Mouse (Mus musculus) R1 (cell line): ENCODE measurements around the gene Pcsk1n.

Source experiments
- DNase-seq: peaks from one replicate; pipeline ENCODE4 v3.0.0-alpha.2; 2018; ENCODE audit warnings: low read depth, low spot score

Pcsk1n gene

GRCm38 (mm10) chrX:7947108-7947899 is 27.7 kb downstream of the Pcsk1n start, which contains the start of gene Hdac6:
TSS of gene Hdac6 (minus strand) at chrX:7947889.
- DNase-seq = no peak

DNA sequence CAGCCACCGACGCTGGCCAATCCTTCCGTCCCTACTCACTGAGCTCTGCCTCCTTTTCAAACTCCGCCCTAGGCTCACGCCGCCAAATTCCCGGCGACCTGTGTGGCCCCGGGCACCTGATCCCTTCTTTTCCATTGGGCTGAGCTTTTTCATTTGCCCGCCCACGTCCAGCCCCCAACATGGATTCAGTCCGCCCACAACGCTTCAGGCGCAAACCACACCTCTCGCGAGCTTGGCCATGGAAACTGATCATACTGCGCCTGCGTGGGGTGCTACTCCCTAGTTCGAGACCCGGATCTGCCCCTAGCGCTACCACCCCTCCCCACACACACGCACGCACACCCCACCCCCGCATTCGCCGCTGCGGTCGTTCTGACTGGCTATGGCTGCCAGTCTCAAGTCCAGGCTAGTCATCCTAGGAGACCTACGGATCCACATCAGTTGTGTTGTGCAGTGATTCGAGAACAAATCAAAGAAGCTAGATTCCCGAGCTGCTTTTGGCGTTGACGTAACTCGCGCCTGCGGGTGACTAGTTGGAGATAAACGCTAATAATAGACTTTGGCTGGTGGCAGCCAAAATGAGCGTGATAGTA is 28.4 kb downstream of the Pcsk1n start:
- DNase-seq = peak; percentile 98

GRCm38 (mm10) chrX:7950091-7950490 is 30.5 kb downstream of the Pcsk1n start:
- no peak for DNase-seq

DNA sequence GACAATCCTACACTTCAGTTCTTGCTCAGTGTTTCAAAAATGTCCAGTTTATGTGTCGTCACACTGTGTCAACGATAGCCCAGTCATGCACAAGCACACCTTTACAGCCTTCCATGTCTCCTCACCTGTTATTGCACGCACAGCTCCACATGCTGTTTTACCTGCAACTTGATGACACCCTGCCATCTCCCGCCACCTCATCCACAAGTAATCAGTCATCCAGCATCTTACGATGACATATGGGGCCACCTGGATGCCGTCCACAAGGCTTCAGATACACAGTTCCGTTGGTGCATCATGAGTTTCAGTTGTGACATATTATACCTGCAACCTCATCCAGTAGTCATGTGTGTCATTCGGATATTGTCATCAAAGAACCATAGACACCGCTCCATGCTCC is 39.2 kb downstream of the Pcsk1n start:
- DNase-seq = no peak

- DNase-seq = no peak
These were observed 44.4 kb downstream of the Pcsk1n start for GRCm38 (mm10) chrX:7963829-7964626.

DNA sequence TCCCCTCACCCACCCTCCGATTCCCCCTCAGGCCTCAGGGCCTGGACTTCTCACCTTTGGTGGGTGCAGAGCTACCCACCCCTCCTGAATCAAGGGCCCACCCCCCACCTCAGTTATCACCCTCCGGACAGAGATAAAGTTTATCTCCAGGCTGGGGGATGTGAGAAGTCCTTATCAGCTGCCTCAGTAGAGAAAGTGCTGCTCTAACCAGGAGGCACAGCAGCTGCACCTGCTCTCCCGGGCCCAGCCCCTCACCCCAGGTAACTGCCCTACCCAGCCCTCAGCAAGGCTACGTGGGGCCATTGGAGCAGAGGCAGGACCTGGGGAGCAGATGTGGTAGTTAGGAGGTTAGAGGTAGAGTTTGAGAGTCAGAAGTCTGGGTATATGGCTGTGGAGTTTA is 46.5 kb downstream of the Pcsk1n start:
- DNase-seq = no peak

DNA sequence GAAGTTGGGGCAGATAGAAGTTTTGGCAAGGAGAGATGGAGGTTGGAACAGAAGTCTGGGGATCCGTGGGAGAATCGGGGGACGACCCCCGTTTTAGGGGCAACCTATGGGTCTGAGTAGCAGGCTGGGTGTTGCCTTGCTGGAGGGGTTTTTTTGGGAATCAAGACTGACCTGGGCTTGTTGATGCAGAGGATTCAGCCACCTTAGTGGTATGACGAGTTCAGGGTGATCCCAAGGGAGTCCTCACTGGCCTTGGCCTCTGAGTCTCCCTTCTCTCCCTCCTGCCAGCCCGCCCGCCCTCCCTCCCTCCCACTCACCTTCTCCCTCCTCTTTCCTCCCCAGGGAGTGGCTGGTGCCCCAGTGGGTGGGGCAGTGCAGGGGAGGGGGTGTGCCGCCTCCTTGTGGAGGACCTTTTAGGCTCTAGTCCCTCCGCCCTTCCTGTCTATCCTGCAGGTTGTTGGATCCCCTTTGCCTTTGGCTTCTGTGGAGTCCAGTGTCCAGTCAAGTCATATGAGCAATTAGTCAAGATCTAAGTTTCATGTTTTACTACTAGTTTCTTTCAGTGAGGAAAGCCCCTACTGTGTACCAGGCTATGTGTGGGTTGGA is 48.1 kb downstream of the Pcsk1n start:
- DNase-seq = no peak

GRCm38 (mm10) chrX:7968226-7968625 is 48.6 kb downstream of the Pcsk1n start:
- no peak for DNase-seq

DNA sequence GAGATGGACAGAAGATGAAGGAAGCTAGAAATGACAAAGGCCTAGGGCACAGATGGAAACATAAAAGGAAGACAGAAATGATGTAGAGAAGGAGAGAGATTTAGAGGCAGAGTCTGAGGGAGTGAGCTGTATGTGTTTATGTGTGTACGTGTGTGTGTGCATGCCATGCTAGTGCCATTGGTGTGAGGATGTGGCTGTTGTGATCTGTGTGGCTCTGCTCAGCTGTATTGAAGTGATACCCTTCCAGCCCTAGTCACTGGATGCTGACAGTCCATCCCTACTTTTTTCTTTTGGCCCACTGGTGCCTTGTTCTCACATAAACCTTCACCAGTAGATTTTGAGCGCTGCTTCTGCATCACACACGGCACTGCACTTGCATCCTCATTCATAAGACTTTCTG is 49.3 kb downstream of the Pcsk1n start:
- no peak for DNase-seq

DNA sequence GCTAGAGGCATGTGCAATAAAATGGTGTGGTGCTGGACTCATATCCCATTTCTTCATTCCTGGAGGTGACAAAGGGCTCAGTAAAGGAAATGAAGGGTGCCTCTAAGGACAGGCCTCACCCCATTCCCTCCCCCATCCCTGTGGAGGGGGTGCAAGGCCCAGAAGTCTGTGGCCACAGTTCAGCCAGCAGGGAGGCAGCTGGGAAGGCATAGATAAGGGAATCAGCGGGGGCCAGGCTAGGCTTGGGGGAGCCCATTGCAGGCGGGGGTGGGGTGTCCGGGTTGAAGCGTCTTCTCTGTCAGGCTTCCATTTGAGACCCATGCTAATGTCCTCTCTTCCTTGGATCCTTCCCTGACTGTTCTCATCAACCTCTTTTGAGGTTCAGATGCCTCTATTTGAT is 51.7 kb downstream of the Pcsk1n start:
- DNase-seq = no peak
